Mouse (Mus musculus) stomach, postnatal 0 days (tissue): ENCODE measurements at regions not wholly inside any gene's neighbourhood (a gene's known extent, or its start where the extent isn't known, plus 50 kb on each side); places are given as distances from the start of the nearest gene placed in this dataset.

Experiments used
- CTCF ChIP-seq: IDR thresholded peaks from 2 replicates; pipeline ENCODE4 v1.5.1; 2016; ENCODE audit warnings: antibody characterized with exemption, low read depth, mild to moderate bottlenecking, moderate library complexity
- EP300 ChIP-seq: optimal IDR thresholded peaks from 2 replicates; pipeline ENCODE3; 2016; ENCODE audit warnings: antibody characterized with exemption

GRCm38 (mm10) chr15:70993397-70993796 lies 2841.0 kb upstream of the Gm6569 start:
- TF ChIP-seq CTCF (no peak), EP300 (no peak)
